In the genomic region with DNA sequence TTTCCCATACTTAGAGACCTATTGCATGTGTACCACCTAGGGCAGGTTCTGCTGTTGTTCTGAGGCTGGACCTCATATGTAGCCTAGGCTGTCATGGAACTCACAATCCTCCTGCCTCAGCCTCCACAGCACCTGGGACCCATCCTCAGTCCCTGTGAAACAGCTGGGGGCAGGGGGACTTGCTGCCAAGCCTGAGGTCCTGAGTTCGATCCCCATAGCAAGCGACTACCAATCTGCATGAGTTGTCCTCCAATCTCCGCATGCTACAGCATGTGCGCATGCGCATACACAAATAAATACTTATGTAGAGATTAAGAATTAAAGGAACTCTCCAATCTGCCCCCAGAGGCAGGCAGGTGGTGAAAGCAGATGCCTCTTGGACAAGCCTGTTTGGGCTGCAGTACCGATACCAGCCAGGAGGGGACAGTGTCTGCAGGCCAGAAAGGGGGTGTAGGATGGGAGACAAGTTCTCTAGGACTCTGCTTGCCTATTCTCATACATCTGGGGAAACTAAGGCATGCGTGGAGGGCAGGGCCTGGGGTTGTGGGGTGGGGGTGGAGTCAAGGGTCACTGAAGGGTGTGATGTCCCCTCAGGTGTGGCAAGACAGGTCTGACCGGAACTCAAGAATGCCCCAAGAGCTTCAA, we compare ENCODE assay signal across 10 mouse cellular contexts. TPM values are rescaled to one million over a fixed set of nuclear protein-coding genes. Genes with fewer than 3 reads are reported as not detected.
A peak's percentile ranks its signal among the peaks of the same experiment; 100 is the strongest.
DNase-seq lines count a peak whose midpoint lies in the region; ATAC-seq and TF ChIP-seq lines count a peak whose summit lies in the region.
"Had no signal": no experiment of that assay in that cellular context is flagged by ENCODE, and none has a peak within 500 bp of the region (broad histone marks: within the 10 kb centered on the region; RNA-seq: fewer than 3 reads in every experiment).

No protein-coding gene starts in this region.

- ATAC-seq in midbrain, postnatal 0 days (ENCODE audit: low FRiP score): no peak
- no peak for ATAC-seq in midbrain, embryonic 15.5 days (replicated peaks)
- ATAC-seq: Patski had no signal

- H3K9ac ChIP-seq in midbrain, postnatal 0 days (replicated peaks; ENCODE audit: low read length, poor library complexity, severe bottlenecking): no peak overlapping the region
- no peak overlapping the region for H3K9ac ChIP-seq in midbrain, embryonic 15.5 days
- H3K9ac ChIP-seq: heart, embryonic 15.5 days had no signal

- TF ChIP-seq CTCF in midbrain, postnatal 0 days (IDR thresholded peaks at IDR 0.05): peak; percentile 80

- H3K27me3 ChIP-seq in midbrain, postnatal 0 days (ENCODE audit: insufficient read depth, low read length): no peaks in the 10 kb centered on the region
- peaks cover 14% of the 10 kb centered on the region for H3K27me3 ChIP-seq in midbrain, embryonic 15.5 days (replicated peaks)
- H3K27me3 ChIP-seq: Patski had no signal

- H3K4me3 ChIP-seq in midbrain, postnatal 0 days (ENCODE audit: low read depth, low read length): no peak overlapping the region
- no peak overlapping the region for H3K4me3 ChIP-seq in midbrain, embryonic 15.5 days
- H3K4me3 ChIP-seq: heart, embryonic 15.5 days had no signal

- no peak overlapping the region for H3K4me2 ChIP-seq in midbrain, postnatal 0 days (ENCODE audit: low read depth, low read length, poor library complexity, severe bottlenecking)
- no peak overlapping the region for H3K4me2 ChIP-seq in midbrain, embryonic 15.5 days
- H3K4me2 ChIP-seq: heart, embryonic 15.5 days had no signal

- H3K36me3 ChIP-seq in midbrain, postnatal 0 days (ENCODE audit: insufficient read depth, low read length): no peaks in the 10 kb centered on the region
- H3K36me3 ChIP-seq in midbrain, embryonic 15.5 days (replicated peaks): no peaks in the 10 kb centered on the region
- H3K36me3 ChIP-seq: heart, embryonic 15.5 days had no signal

- peak; percentile 84 for DNase-seq in adrenal gland, postnatal 14 days
- DNase-seq in adrenal gland, adult 2 months: no peak
- DNase-seq in midbrain, postnatal 0 days (ENCODE audit: low spot score): no peak
- peak; percentile 56 to 88 for DNase-seq in cerebellum, postnatal 14 days
- peak; percentile 82 to 84 for DNase-seq in kidney, postnatal 4 days
- peak; percentile 55 to 72 for DNase-seq in spleen, adult 18-20 months
- no peak for DNase-seq in yolk sac, embryonic 10.5 days (ENCODE audit: low spot score)

- H3K4me1 ChIP-seq in midbrain, postnatal 0 days (ENCODE audit: insufficient read depth, low read length): no peaks in the 10 kb centered on the region
- peaks cover 16% of the 10 kb centered on the region for H3K4me1 ChIP-seq in midbrain, embryonic 15.5 days

- no peaks in the 10 kb centered on the region for H3K9me3 ChIP-seq in midbrain, postnatal 0 days (ENCODE audit: low read length)
- H3K9me3 ChIP-seq in midbrain, embryonic 15.5 days: no peaks in the 10 kb centered on the region
- H3K9me3 ChIP-seq: heart, embryonic 15.5 days had no signal

- no peak overlapping the region for H3K27ac ChIP-seq in midbrain, postnatal 0 days (ENCODE audit: low read depth, low read length)
- H3K27ac ChIP-seq in midbrain, embryonic 15.5 days: no peak overlapping the region
- H3K27ac ChIP-seq: heart, embryonic 15.5 days had no signal

- WGBS in midbrain, postnatal 0 days: 65% methylated on average over 8 of the region's 8 CpGs
- WGBS in midbrain, embryonic 15.5 days: 59% methylated on average over 8 of the region's 8 CpGs

RNA-seq across cellular contexts. Expression of a gene that starts 3.7 kb away (rescaled TPM):
- total RNA-seq in adrenal gland, postnatal 14 days (2021): 0.90 and 1.6 TPM in 2 replicates
- total RNA-seq in adrenal gland, adult 2 months (2021): under 1 TPM; 0.41 to 0.92 TPM
- 0.52 and 0.72 TPM in 2 replicates for polyA plus RNA-seq in adrenal gland, adult 2 months (2012; rRNA removed)
- 6.5 and 9.2 TPM in 2 replicates for total RNA-seq in midbrain, postnatal 0 days (2014; rRNA removed)
- 5.1 and 6.3 TPM in 2 replicates for polyA plus RNA-seq in midbrain, postnatal 0 days (2015; fragmentation: Nextera tagmentation; extraction: Ambion mirVana)
- polyA plus RNA-seq in midbrain, embryonic 15.5 days (2015; fragmentation: Nextera tagmentation; extraction: Ambion mirVana): 6.9 and 8.0 TPM in 2 replicates

RNA-seq across cellular contexts. Expression of a gene that starts 5.1 kb away (rescaled TPM):
- 38.7 and 46.9 TPM in 2 replicates for total RNA-seq in adrenal gland, postnatal 14 days (2021)
- total RNA-seq in adrenal gland, adult 2 months (2021): 10 to 100 TPM; 34.3 to 44.6 TPM
- polyA plus RNA-seq in adrenal gland, adult 2 months (2012; rRNA removed): 71.0 and 72.8 TPM in 2 replicates
- total RNA-seq in midbrain, postnatal 0 days (2014; rRNA removed): 248 and 256 TPM in 2 replicates
- 125 and 129 TPM in 2 replicates for polyA plus RNA-seq in midbrain, postnatal 0 days (2015; fragmentation: Nextera tagmentation; extraction: Ambion mirVana)
- polyA plus RNA-seq in midbrain, embryonic 15.5 days (2015; fragmentation: Nextera tagmentation; extraction: Ambion mirVana): 154 and 159 TPM in 2 replicates

RNA-seq across cellular contexts. Expression of a gene that starts 20.9 kb away (rescaled TPM):
- 95.0 and 100 TPM in 2 replicates for total RNA-seq in adrenal gland, postnatal 14 days (2021)
- total RNA-seq in adrenal gland, adult 2 months (2021): 100 to 1,000 TPM in 1 of 2 experiments, 10 to 100 TPM in 1; 83.5 to 121 TPM
- 165 and 188 TPM in 2 replicates for polyA plus RNA-seq in adrenal gland, adult 2 months (2012; rRNA removed)
- 45.0 and 64.8 TPM in 2 replicates for total RNA-seq in midbrain, postnatal 0 days (2014; rRNA removed)
- 25.0 and 25.2 TPM in 2 replicates for polyA plus RNA-seq in midbrain, postnatal 0 days (2015; fragmentation: Nextera tagmentation; extraction: Ambion mirVana)
- polyA plus RNA-seq in midbrain, embryonic 15.5 days (2015; fragmentation: Nextera tagmentation; extraction: Ambion mirVana): 36.4 and 38.5 TPM in 2 replicates

RNA-seq across cellular contexts. Expression of a gene that starts 20.9 kb away (rescaled TPM):
- 108 and 113 TPM in 2 replicates for total RNA-seq in adrenal gland, postnatal 14 days (2021)
- total RNA-seq in adrenal gland, adult 2 months (2021): 100 to 1,000 TPM; 123 to 131 TPM
- 193 and 221 TPM in 2 replicates for polyA plus RNA-seq in adrenal gland, adult 2 months (2012; rRNA removed)
- 145 and 164 TPM in 2 replicates for total RNA-seq in midbrain, postnatal 0 days (2014; rRNA removed)
- 162 and 179 TPM in 2 replicates for polyA plus RNA-seq in midbrain, postnatal 0 days (2015; fragmentation: Nextera tagmentation; extraction: Ambion mirVana)
- 124 and 126 TPM in 2 replicates for polyA plus RNA-seq in midbrain, embryonic 15.5 days (2015; fragmentation: Nextera tagmentation; extraction: Ambion mirVana)

RNA-seq across cellular contexts. Expression of a gene that starts 33.3 kb away (rescaled TPM):
- 33.1 and 40.7 TPM in 2 replicates for total RNA-seq in adrenal gland, postnatal 14 days (2021)
- 10 to 100 TPM; 32.6 to 40.3 TPM for total RNA-seq in adrenal gland, adult 2 months (2021)
- polyA plus RNA-seq in adrenal gland, adult 2 months (2012; rRNA removed): 35.5 and 37.4 TPM in 2 replicates
- total RNA-seq in midbrain, postnatal 0 days (2014; rRNA removed): 19.5 and 22.7 TPM in 2 replicates
- polyA plus RNA-seq in midbrain, postnatal 0 days (2015; fragmentation: Nextera tagmentation; extraction: Ambion mirVana): 18.4 and 20.2 TPM in 2 replicates
- polyA plus RNA-seq in midbrain, embryonic 15.5 days (2015; fragmentation: Nextera tagmentation; extraction: Ambion mirVana): 35.8 and 38.3 TPM in 2 replicates

Comparison
In these comparisons a context has a peak if more than half of its experiments do, and no peak if none do; other contexts are left out.
1. DNase-seq: peak in adrenal gland, postnatal 14 days (single experiment), cerebellum, postnatal 14 days (2 of 2), kidney, postnatal 4 days (2 of 2) and spleen, adult 18-20 months (2 of 2); none in adrenal gland, adult 2 months (single experiment), midbrain, postnatal 0 days (single experiment) and yolk sac, embryonic 10.5 days (single experiment).